Mouse (Mus musculus) adrenal gland, postnatal 25 days (tissue): ENCODE measurements around the gene Trip6. TPM values are rescaled to one million over a fixed set of nuclear protein-coding genes. Genes with fewer than 3 reads are reported as not detected.
A peak's percentile ranks its signal among the peaks of the same experiment; 100 is the strongest.

Experiments used
- DNase-seq: peaks from one replicate; pipeline ENCODE4 v3.0.0; 2021; ENCODE audit warnings: mixed read lengths
- total RNA-seq: library from RNA; stranded (reverse); gene quantifications from 2 replicates; pipeline ENCODE4 v1.2.3, GENCODE M21; 2021

The Trip6 gene
- total RNA-seq, 1 experiment from 2014 or later, result 40.8 TPM

DNA sequence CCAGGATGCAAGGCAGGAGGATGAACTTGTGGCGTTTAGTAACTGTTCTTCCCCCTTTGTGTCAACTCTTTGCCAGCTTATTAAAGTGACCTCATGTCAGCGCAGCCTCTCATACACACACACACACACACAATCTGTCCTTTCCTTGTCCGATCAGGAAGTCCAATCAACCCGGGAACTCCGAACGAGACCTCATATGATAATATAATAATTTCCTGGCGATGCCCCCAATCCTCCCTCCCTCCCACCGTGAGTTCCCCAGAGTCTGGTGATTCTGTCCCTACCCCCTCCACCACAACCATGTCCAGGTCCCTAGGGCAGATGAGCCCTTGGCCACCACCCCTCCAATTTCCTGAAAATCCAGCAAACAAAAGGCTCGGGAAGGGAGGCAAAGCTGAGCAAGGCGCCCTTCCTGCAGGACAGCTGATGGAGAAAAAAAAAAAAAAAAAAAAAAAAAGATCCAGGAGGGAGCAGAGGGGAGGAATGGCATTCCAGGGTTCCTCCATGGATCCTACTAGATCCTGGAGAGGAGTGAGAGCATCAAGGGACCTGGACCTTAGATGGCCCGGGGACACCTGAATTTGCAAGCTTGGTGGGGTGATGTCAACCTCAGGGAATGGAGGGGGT lies 24.6 kb upstream of the Trip6 start:
- no peak for DNase-seq

DNA sequence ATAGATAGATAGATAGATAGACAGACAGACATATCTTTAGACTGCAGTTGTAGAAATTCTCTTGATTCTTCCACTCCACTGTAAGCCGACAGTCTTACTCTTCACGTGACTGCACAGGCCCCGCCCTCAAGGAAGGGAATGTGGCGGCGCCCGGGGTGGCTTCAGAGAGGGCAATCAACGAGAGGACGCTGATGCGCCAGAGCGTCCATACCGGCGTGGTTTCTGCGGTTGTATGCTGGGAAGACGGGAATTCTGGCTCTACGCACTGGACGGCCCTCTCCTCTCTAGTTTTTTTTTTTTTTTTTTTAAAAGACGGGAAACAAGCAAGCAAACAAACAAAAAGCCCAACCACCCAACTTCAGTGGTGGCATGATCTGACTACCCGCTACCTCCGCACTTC lies 24.1 kb upstream of the Trip6 start:
- peak; percentile 92 for DNase-seq

DNA sequence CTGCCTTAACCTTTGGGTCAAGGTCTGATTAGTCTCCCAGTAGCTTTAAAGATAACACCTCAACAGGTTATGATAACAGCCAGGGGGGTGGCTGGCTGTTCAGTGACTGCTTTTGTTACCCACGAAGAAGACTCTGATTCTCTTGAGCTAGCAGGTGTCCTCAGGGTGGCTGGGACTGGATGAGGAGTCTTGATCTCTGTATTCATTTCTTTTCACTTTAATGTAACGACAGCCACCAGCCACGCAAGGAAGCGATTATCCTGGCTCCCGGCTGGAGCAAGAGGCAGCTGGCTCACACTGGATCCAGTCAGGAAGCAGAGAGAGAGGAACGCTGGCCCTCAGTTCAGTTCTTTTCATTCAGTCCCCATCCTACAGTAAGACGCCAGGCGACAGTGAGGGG lies 23.0 kb upstream of the Trip6 start:
- no peak for DNase-seq

DNA sequence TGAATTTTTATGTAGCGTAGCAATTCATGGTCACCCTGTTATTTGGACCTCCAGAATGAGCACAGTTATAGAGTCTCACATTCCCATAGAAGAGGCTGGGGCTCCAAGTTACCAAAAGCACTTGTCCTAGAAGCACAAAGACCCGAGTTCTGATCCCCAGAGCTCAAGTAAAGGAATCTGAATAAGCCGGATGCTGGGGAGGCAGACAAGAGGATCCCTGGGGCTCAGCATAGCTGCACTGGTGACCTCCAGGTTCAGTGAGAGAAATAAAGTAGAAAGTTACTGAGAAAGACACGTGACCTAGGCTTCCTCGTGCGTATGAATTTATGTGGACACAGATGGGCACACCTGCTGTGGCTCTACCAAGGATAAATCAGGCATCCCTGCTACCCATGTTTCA lies 20.9 kb upstream of the Trip6 start:
- no peak for DNase-seq

DNA sequence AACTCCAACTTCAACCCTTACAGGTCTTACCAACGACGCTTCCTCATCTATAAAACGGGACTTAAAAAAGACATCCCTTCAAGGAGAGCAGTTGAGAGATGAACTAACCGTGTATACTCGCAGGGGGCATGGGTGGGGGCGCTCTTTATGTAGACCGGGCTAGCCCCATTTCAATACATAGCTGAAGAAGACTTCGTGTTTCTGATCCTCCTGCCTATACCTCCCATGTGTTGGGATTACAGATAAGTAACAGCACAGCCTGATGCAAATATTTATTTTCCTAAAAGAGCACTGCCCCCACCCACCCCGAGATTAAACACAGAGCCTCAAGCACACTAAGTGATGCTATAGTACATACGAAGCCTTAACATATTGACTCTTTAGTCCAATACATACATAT lies 20.1 kb upstream of the Trip6 start:
- no peak for DNase-seq

DNA sequence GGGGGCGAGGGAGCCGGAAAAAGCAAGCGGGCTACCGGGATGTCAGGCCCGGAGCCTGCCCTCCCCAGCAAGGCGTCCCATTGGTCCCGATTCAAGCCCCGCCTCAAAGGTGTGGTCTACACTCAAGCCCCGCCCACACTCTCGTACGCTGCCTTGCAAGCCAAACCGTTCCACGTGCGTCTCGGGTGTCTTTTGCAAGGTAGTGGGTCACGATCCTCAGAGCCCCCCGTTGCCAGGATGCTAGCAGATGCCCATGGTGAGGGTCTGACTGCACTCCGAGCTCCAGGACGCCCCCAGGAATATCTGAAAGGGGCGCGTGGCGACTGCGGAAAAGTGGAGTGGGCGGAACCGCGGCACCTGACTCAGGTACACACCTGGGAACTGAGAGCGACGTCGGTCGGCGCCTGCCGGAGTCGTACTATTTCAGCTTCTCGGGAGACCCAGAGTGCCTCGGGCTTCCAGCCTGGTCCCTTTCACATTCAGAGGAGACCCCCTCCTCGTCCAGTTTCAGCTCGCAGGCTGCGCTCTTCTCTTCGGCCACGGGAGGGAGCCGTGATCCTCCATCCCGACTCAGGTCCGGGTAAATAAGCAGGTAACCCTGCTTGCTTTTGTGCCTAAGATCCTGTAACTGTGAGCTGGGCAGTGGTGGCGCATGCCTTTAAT lies 19.4 kb upstream of the Trip6 start, which contains the start of gene Slc12a9:
Gene Slc12a9 (minus strand): TSS at position 86 of the 663 bp plus-strand sequence.
- peak; percentile 93 for DNase-seq

DNA sequence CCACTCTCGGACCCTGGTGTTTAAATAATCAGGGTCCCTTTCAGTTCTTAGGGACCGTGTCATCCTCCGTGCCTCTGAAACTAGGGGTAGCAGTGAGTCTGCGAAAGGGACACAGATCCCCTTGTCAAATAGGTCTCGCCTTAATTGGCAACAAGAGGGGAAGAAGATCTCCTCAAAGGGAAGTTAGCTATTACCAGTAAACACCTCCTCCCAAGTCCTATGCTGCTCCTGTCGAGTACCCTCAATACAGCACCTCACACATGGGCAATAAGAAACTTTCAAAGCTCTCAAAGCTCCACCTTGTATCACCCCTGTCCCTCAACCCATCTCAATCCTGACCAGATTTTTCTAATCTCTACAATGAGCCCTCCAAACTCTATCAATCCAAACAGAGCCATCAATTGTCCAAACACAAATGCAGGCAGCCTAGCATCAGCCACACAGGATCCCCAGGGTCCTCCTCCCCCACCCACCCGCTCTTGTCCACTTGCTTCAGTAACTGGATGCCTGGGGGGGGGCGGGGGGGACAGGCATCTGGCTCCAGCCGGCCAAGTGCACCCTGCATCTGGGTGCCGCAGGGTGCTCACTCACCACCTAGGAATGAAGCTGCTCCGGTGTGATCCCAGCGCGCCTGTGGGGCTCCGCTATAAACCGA lies 18.8 kb upstream of the Trip6 start:
- no peak for DNase-seq

DNA sequence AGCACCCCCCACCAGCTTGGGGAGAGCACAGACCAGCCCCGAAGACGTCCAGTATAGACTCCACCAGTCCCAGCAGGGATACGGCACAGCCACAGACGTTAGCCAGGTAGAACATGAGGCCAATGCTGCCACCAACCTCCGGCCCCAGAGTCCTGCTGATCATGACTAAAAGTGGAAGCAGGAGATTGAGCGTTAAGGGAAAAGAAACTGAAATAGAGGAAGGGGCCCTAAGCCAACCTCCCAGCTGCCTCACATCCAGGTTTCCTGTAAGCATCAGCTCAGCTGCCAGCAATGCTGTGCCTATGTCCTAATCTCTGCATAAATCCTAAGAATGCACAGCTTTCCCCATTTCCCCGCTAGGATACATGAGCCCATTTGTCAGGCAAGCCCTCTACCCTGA lies 16.7 kb upstream of the Trip6 start:
- no peak for DNase-seq

DNA sequence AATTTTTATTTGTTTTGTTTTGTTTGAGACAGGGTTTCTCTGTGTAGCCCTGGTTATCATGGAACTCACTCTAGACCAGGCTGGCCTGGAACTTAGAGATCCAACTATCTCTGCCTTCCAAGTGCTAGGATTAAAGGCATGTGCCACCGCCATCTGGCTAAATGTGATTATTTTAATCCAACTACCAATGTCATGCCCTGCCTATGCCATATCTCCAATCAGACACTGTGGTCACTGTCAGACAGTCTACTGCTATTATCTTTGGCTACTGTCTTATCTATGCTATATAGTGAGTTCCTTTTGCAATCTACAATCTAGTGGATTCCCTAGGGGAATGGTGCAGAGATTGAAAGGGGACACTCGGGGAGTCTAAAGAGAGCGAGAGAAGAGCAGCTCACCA lies 6.8 kb upstream of the Trip6 start:
- DNase-seq, result no peak

DNA sequence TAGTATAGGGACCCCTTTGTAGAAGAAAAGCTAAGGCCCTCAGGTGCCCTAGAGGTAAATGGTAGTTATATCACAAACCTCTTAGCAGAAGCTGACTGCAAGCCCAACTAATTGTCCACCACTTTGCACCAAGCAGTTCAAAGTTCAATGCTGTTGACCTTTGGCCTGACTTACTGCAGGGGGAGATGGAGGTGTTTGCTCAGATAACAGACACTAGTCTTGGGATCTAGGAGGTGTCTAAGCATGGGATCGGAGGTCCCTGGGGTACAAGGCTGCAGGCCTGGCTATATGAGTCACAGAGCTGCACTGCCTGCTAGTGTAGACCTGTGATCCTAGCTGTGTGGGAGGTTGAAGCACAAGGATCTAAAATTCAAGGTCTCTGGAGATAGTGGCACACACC lies 4.4 kb upstream of the Trip6 start:
- no peak for DNase-seq

DNA sequence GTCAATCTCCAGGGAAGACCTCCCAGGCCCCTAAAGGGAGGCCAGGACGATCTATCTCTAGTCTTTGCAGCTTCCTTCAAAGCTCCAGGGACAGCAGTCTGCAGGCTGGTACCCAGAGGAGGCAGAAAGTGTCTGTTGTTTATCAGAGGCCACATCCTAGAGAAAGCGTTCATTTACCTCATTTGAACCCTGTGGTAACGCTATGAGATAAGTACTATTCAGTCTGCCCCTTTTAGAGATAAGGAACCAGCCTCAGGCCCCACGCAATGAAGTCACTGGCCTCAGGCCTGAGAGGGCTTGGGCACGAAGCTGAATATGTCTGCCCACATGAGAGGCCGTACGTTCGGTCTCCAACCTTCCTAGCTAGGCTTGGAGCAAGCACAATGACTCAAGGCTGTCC lies 3.2 kb upstream of the Trip6 start:
- no peak for DNase-seq

DNA sequence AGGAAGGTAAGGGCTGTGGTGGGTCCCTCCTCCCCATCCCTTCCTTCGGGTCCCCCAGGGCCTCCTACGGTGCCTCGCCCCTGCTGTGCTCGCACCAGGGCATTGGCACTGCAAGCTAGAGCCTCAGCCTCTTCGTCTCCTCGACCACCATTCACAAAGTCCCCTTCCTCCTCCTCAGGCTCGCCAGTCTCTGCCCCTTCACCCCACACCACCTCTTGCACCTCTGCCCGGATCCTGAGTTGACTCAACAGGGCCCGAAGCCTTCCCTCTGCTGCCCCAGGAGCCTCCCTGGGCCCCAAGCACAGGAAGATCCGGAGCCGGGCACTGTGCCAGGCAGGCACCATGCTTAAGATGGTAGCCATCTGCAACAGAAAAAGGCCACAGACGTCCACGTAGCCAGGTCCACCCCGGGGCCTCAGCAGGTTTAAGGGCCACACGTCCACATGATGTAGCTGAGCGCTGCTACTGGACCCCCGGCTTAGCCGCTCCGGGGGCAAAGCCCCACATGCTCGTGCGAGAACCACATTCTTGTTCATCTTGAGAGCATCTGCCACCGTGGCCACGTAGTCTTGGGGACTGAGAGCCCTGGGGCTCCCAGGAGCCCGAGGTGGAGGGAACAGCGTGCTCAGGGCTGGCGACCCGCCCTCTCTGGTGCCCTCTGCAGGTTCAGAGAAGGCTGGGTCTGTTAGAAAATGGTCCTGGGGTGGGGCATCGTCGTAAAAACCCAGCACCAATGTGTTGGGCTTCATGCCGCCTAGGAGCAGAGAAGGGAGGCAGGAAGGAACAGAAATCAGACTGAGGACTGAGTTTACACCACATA lies 1.1 kb upstream of the Trip6 start:
- DNase-seq, result no peak

DNA sequence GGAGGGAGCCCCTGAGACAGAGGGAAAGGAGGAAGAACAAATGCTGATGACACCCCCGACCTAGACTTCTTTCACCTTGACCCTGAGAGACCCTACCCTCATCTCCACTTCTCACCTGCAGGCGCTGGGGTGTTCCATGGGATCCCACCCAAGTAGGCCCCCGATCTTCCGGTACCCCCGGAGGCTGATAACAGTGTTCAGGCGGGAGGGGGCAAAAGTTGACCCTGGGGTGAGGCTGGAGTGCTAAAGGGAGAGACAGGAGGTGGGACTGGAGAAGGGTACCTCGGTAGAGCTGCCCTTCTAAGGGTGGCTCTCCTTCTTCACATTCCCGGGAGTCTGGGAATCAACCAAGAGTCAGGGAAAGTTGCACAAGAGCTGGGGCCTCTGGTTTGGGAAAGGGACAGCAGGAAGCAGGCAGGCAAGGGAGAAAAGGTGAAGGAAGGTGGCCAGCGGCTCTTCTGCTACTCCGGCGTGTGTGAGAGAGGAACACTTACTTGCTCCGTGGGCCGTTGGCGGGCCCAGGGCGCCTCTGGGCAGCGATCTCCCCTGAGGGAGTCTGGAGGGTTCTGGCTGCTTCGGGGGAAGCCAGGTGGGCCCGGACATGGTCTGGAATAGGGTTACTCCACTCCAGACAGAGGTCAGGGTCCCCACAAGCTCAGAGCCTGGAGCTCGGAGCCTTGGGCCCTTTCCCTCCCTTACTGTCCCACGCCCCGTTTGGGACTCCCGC lies 575 bp downstream of the Trip6 start:
- DNase-seq, result no peak

DNA sequence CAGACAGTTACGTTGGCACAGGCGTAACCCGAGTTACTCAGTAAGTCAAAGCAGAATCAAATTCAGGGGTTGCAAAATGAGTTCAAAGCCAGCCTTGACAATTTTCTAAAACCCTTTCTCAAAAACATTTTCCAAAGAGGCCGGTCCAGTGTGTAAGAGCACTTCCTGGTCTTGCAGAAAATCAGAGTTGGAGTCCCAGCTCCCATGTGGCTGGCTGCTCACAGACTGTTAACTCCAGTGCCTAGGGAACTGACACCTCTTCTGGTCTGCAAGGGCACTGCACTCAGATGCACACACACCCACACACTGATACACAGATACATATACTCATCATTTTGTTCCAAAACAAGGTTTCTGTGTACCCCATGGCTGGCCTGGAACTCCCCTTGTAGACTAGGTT lies 5.8 kb downstream of the Trip6 start:
- DNase-seq, result no peak

DNA sequence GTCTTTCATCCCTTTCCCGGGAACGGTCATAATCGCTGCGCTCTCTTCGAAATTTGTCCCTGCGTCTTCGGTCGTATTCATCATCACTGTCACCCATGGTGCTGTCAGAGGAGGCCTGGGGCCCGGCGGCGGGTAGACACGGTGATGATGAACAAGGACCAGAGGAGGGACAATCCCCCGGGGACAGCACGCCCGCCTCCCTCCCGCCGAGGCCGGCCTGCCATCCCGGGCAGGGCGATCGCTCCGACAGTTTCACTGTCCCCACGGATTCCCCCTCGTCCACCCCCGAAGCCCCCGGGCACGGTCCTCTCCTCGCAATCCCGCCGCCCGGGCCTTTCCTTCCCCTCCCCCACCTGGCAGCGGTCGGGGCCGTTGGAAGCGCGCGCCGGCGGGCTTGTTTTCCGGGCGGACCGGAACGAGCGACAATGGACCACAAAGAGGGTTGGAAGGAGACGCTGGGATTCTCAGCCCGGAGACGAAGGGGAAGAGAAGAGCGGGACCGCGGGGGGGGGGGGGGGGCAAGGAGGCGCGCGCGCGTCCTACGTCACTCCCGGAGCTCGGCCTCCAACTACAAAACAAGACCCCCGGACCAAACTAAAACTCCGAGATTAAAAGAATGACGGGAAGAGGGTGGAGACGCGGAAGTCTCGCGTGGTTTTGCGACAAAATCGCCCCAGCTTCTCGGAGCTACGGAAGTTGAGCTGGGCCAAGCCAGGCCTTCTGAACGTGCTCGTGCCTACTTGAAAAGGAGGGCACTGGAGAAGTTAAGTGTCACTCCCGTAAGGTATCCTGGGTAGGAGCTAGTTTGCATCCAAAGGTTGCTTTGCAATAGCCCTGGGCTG lies 6.9 kb downstream of the Trip6 start, which contains the start of gene Srrt:
Gene Srrt (minus strand): TSS at position 604 of the 842 bp plus-strand sequence.
- peak; percentile 87 for DNase-seq

DNA sequence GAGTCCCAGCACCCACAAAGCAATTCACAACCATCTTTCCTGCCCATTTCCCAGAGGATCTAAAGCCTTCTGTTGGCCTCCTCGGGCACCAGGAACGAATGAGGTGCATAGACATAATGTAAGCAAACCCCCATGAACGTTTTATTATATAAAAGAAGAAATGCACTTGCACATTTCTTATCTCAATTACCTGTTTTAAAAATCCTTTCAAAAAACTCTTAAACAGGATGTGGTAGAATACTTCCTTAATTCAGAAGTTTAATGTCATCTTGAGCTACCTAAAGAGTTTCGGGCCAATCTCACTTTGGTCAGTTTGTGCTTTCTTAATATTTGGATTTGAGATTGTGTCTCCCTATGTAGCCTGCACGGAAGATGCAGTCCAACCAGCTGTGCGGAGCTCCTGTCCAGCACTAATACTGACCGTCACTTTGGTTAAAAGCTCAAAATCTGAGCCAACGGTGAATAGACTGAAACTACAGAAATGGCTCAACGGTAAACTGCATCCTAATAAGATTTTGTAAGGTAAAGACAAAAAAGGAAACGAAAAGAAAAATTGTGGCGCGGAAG lies 7.7 kb downstream of the Trip6 start:
- DNase-seq, result no peak

DNA sequence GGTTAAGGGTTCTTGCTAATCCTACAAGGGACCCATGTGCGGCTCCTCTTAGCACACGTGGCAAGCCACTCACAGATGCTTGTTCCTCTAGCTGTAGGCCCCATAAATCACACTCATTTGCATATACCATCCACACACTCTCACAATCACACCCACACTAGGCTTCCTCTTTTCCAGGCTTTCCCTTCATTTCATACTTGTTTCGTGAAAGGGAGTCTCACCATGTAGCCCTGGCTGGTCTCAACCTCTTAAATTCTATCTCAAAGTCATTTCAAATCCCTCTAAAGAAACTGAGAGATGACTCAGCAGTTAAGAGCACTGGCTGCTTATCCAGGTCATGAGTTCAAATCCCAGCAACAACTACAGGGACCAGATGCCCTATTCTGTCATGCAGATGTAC lies 8.4 kb downstream of the Trip6 start:
- no peak for DNase-seq

DNA sequence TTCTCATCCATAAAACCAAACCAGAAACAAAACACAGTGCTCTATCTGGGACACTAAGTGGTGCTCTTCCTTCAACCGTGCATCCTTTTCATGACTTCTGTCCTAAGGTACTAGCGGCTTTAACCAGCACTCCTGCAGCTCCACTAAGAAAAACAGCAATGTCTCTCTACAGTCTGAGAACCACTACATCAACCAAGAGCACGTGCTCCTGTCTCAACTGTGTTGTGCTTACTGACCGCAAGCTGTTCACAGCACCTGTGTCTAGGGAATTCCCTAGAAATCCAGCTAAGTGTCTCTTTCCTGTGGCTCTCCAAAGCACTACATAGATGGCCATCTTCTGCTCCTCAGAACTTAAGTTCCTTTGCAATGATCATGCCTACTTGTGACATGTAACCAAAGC lies 9.4 kb downstream of the Trip6 start:
- no peak for DNase-seq

DNA sequence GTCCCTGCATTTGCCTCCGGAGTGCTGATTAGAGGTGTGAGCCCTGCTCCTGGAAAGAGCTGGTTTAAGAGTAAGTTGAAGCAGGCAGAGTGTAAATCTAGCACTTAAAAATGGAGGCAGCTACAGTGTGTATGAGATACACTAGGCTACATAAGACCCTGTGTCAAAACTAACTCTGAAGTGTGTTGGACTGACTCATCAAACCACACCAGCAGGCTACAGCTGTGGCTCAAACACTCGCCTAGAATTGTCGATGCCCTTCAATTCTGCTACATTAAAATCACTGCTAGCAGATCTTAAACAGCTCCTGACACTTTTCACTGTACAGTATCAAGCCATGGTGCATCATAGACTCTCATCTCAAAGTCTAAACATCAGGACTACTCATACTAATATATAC lies 10.0 kb downstream of the Trip6 start:
- DNase-seq, result no peak

DNA sequence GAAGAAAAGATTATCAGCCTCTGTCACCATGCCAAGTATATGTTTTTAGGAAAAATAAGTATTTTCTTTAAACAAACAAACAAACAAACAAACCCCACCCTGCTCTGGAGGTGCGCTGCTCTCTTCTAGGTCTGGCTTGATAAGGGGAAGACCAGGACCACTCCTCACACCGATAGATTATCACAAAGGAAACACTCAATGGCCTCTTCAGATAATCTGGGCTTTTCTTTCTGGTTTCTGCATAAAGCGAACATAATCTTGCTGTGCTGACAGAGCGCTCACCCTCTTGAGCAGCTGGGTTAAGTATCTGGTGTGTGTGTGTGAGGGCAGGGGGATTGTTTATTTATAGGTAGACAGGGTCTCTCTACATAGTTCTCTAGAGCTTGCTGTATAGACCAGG lies 10.6 kb downstream of the Trip6 start:
- DNase-seq, result no peak

DNA sequence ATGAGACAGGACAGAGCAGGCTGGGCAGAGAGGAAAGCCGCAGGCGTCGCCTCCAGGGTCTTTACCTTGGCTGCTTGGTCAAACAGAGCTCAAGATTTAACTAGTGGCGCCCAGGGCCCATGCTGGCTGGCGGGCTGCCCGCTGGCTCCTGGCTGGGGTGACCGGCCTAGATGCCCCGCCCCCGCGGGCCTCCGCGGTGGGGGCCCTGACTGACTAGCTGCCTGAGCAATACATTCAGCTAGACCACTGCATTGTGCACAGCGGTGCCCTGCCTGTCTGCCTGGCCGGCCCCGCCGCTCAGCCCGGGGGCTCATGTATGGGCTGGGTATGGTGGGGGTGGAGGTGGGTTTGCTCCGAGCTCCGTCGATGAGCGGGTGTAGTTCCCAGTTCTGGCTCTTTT lies 13.0 kb downstream of the Trip6 start:
- peak; percentile 54 for DNase-seq
